Mouse (Mus musculus) c-Kit-positive CD71-positive TER-119-positive erythroid progenitor cells, embryonic 14.5 days (primary cell): ENCODE results near the gene Hipk3.

Source experiments
- DNase-seq: peaks from one replicate; pipeline ENCODE4 v3.0.0-alpha.2; 2013; ENCODE audit warnings: low spot score

Hipk3 gene

GRCm38 (mm10) chr2:104471161-104471560 lies 23.1 kb downstream of the Hipk3 start:
- no peak for DNase-seq

GRCm38 (mm10) chr2:104470536-104470935 lies 23.7 kb downstream of the Hipk3 start:
- DNase-seq = no peak

GRCm38 (mm10) chr2:104468419-104468818 lies 25.8 kb downstream of the Hipk3 start:
- DNase-seq = no peak

- no peak for DNase-seq
Observed at GRCm38 (mm10) chr2:104466908-104467616, 27.2 kb downstream of the Hipk3 start.

- DNase-seq = no peak
Observed at GRCm38 (mm10) chr2:104465639-104466430, 28.4 kb downstream of the Hipk3 start.

- no peak for DNase-seq
Observed at GRCm38 (mm10) chr2:104460021-104460420, 34.2 kb downstream of the Hipk3 start.

DNA sequence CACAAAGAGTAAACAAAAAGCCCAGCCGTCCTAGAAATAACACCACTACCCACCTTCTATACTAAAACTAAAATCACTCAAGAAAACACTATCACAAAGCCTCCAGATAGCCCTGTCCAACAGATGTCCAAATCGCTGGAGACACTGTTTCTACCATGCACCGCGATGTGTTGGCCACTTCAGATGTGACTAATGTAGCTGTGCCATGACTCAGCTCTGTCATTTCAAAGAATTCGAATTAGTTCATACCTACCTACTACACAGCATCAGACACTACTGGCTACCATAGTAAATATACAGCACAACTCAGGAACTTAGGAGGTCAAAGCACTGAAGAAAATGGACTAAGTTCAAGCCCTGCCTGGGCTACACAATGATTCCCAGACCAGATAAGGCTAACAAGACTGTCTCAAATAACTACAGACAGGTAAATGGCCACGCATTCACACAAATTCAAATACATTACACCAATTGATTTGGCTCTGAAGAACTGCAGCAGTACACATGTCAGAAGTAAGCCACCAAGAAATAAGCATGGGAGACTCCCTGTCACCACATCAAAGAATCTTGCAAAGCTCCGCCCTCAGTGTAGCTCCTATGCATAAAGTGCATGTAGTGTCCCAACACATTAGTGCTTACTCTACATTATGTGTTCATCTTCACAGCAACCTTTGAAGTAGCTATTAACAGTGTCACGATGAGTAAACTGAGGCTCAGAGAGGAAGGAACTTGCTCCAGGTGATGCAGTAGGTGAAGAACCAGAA lies 35.5 kb downstream of the Hipk3 start:
- DNase-seq = peak; percentile 10

- DNase-seq = no peak
Observed at GRCm38 (mm10) chr2:104457106-104457505, 37.1 kb downstream of the Hipk3 start.

GRCm38 (mm10) chr2:104450685-104451084 lies 43.6 kb downstream of the Hipk3 start:
- DNase-seq = no peak

DNA sequence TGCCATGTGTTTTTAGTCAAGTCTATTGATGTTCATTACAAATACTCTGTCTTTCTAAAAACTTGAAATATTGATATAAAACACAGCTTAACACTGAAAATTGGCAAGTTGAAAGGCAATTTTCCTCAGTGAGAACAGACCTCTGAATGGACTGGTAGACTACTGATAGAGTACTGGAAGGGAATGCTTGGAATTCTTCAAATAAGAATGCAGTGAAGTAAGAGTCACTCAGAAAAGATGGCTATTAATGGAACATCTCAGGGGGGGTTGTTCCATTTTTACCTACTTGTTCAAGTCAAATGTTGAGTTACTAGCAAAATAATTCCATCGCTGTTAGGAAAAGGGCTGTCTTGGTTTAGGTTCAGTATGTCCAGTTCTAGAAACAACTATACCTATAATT lies 45.1 kb downstream of the Hipk3 start:
- no peak for DNase-seq

DNA sequence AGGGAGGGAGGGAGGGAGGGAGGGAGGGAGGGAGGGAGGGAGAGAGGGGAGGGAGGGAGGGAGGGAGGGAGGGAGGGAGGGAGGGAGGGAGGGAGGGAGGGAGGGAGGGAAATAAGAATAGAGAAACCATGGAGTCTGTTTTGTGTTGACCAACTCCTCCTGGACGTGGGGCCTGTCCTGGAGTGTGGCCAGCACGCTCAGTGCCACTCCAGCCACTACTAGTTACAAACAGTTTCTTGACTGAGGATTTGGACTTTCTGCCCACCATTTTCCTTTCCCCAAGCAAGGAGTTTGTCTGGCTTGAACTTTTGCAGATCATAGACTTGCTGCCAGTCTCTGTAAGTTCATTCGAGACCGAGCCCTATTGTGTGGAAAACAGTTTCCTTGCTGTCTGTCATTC lies 46.0 kb downstream of the Hipk3 start:
- DNase-seq = no peak

DNA sequence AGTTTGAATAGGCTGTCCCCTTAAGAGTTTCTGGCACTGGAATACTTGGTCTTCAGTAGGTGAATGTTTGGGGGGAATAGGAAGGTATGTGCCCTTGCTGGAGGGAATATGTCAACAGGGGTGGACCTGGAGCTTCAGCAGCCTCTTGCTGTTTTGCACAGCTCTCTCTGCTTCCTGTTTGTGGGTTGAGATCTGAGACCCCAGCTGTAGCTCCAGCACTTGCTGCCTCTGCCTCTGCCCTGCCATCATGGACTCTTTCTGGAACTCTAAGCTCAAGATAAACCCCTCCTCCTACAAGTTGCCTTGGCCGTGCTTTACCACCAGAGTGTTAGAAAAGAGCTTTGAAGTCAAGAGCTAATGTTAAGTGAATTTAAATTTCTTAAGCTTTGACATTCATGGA lies 48.2 kb downstream of the Hipk3 start:
- no peak for DNase-seq

- peak; percentile 43 for DNase-seq
Observed at GRCm38 (mm10) chr2:104444776-104445175, 49.5 kb downstream of the Hipk3 start.

DNA sequence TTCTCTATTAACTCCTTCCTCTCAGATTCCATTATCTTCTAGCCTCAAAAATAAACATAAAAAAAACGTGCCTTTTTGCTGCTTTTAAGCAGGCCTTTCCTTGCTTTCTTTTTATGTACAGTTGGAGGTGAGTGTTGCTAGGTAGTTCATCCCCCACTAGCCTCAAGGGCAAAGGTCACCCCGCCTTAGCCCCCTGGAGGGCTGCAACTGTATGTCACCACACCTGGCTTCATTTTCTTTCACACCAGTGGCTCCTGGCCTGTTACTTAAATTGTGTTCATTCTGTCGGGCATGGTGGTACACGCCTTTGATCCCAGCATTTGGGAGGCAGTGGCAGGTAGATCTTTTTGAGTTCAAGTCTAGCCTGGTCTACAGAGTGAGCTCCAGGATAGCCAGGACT lies 51.9 kb downstream of the Hipk3 start:
- no peak for DNase-seq

DNA sequence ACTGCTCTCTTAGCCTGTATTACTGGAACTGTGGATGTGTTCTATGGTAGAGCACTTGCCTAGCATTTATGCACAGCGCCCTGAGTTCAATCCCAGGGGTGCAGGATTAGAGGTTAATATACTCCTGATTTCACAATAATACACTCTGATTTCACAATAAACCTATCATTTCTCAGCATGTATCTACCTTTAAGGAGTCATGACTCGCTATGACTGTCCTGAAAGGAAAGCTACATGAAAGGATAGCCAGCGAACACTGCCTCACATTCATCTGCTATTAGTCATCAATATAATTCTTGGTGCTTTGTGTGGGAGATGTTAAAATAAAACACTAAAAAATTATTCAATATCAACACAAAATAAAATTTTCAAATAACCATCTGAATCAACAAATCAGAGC lies 58.0 kb downstream of the Hipk3 start:
- no peak for DNase-seq

GRCm38 (mm10) chr2:104431067-104431466 lies 63.2 kb downstream of the Hipk3 start:
- DNase-seq = no peak

GRCm38 (mm10) chr2:104430566-104430965 lies 63.7 kb downstream of the Hipk3 start:
- no peak for DNase-seq

GRCm38 (mm10) chr2:104426112-104426511 lies 68.1 kb downstream of the Hipk3 start:
- DNase-seq = no peak

DNA sequence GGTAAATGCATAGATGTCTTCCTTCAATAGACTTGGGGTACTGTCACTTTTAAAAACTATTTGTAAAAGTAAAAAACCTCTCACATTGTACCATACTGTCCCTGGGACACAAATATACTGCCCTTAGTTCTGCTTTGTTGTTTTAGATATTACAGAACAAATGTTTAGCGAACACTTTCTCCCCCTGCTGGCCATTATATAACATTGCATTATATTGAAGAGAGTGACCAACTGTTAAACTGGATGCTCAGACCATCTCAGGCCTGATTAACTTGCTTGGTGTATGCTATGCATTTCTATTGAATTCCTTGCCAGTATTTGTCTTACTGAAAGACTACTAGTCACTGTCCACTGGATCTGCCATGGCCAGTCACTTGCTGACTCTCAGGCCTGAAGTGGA lies 72.0 kb downstream of the Hipk3 start:
- DNase-seq = peak; percentile 53

- DNase-seq = no peak
Observed at GRCm38 (mm10) chr2:104420805-104421204, 73.4 kb downstream of the Hipk3 start.

GRCm38 (mm10) chr2:104419999-104420398 lies 74.2 kb downstream of the Hipk3 start:
- DNase-seq = no peak

DNA sequence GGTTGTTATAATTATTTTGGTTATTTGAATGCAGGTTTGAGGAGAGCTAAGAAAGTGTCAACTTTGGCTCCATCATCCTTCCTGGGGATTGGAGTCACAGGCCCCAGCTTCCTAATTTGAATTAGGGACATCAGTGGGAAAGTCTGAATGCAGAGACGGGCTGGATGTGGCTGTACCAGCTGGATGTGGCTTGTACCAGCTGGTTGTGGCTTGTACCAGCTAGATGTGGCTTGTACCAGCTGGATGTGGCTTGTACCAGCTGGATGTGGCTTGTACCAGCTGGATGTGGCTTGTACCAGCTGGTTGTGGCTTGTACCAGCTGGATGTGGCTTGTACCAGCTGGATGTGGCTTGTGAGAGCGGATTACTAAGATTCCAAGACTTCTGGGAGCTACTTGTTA lies 74.8 kb downstream of the Hipk3 start:
- DNase-seq = no peak

GRCm38 (mm10) chr2:104413011-104413410 lies 81.2 kb downstream of the Hipk3 start:
- no peak for DNase-seq
